Mouse (Mus musculus) forebrain, embryonic 13.5 days (tissue): ENCODE results near the gene Galnt14. TPM values are rescaled to one million over a fixed set of nuclear protein-coding genes. Genes with fewer than 3 reads are reported as not detected.

Experiments
- ATAC-seq: fragments of 200-750 bp; cut with Nextera tagmentation; 2 replicates; pipeline ENCODE4 v1.8.0; 2017
- H3K27ac ChIP-seq: fragments of 300-500 bp; sonication (generic); 2 replicates; pipeline ENCODE4 v1.5.1; 2015; ENCODE audit warnings: inconsistent platforms, mild to moderate bottlenecking, moderate library complexity
- H3K27me3 ChIP-seq: fragments of 300-500 bp; sonication (generic); 2 replicates; pipeline ENCODE4 v1.6.1; 2015; ENCODE audit warnings: mild to moderate bottlenecking, inconsistent platforms
- H3K36me3 ChIP-seq: fragments of 300-500 bp; sonication (generic); 2 replicates; pipeline ENCODE4 v1.6.1; 2015; ENCODE audit warnings: mild to moderate bottlenecking, inconsistent platforms; ENCODE audit not compliant: poor library complexity, severe bottlenecking
- H3K4me1 ChIP-seq: fragments of 300-500 bp; sonication (generic); 2 replicates; pipeline ENCODE4 v1.6.1; 2015; ENCODE audit warnings: inconsistent platforms
- H3K4me2 ChIP-seq: fragments of 300-500 bp; sonication (generic); 2 replicates; pipeline ENCODE4 v1.6.1; 2015; ENCODE audit warnings: inconsistent platforms, mild to moderate bottlenecking, moderate library complexity
- H3K4me3 ChIP-seq: fragments of 300-500 bp; sonication (generic); 2 replicates; pipeline ENCODE4 v1.5.1; 2015; ENCODE audit warnings: mild to moderate bottlenecking, inconsistent platforms
- H3K9ac ChIP-seq: fragments of 300-500 bp; sonication (generic); 2 replicates; pipeline ENCODE4 v1.6.1; 2015; ENCODE audit warnings: mild to moderate bottlenecking, inconsistent platforms
- H3K9me3 ChIP-seq: fragments of 300-500 bp; sonication (generic); replicated peaks from 2 replicates; pipeline ENCODE4 v1.6.1; 2016; ENCODE audit warnings: inconsistent platforms
- WGBS: fragments of 180-500 bp; shearing (Covaris S2); methylation state at CpG from one replicate; pipeline ENCODE4 v1.1.7; 2015; 5-methylcytosine and 5-hydroxymethylcytosine counted together
- polyA plus RNA-seq: library from polyadenylated mRNA; unstranded; fragments of >200 nt; fragmentation: Nextera tagmentation; extraction: Ambion mirVana; gene quantifications from 2 replicates; pipeline ENCODE4 v1.2.1, GENCODE M21; 2015

Gene Galnt14
- polyA plus RNA-seq, 1 experiment from 2014 or later = 6.4 TPM

GRCm38 (mm10) chr17:73602552-73603478 lies 107.4 kb downstream of the Galnt14 start:
- 67% methylated on average over 5 of the region's 5 CpGs for WGBS
- H3K9me3 ChIP-seq = no peaks in the 10 kb centered on the region
- ATAC-seq = no peak
- H3K9ac ChIP-seq = no peak overlapping the region
- H3K27me3 ChIP-seq = no peaks in the 10 kb centered on the region
- no peak overlapping the region for H3K4me2 ChIP-seq
- peaks cover 7% of the 10 kb centered on the region; the same call in 1 of the 2 replicates for H3K4me1 ChIP-seq
- no peak overlapping the region for H3K4me3 ChIP-seq
- no peaks in the 10 kb centered on the region for H3K36me3 ChIP-seq
- no peak overlapping the region for H3K27ac ChIP-seq

GRCm38 (mm10) chr17:73599923-73600322 lies 110.3 kb downstream of the Galnt14 start:
- Histone ChIP-seq H3K27ac (no peak overlapping the region), H3K27me3 (no peaks in the 10 kb centered on the region), H3K4me1 (peaks cover 14% of the 10 kb centered on the region; the same call in 1 of the 2 replicates), H3K36me3 (no peaks in the 10 kb centered on the region), H3K4me3 (no peak overlapping the region), H3K4me2 (no peak overlapping the region), H3K9ac (no peak overlapping the region), H3K9me3 (no peaks in the 10 kb centered on the region)
- 78% methylated on average over 6 of the region's 6 CpGs for WGBS
- no peak for ATAC-seq

- ATAC-seq = no peak
Measured at GRCm38 (mm10) chr17:73592081-73592480, 118.2 kb downstream of the Galnt14 start.

GRCm38 (mm10) chr17:73587573-73587972 lies 122.7 kb downstream of the Galnt14 start:
- Histone ChIP-seq H3K27ac (no peak overlapping the region), H3K4me2 (no peak overlapping the region), H3K36me3 (no peaks in the 10 kb centered on the region), H3K27me3 (no peaks in the 10 kb centered on the region), H3K4me3 (no peak overlapping the region), H3K4me1 (0 out of 2 replicates have a peak, but pooled peaks cover 6% of the 10 kb centered on the region), H3K9ac (no peak overlapping the region), H3K9me3 (no peaks in the 10 kb centered on the region)
- WGBS = 53% methylated on average over 6 of the region's 6 CpGs
- peak; percentile 62; the same call in 1 of the 2 replicates for ATAC-seq

More at GRCm38 (mm10) chr17:73592081-73592480, 118.2 kb downstream of the Galnt14 start:
- Histone ChIP-seq H3K4me3 (no peak overlapping the region), H3K4me2 (no peak overlapping the region), H3K4me1 (0 out of 2 replicates have a peak, but pooled peaks cover 10% of the 10 kb centered on the region), H3K36me3 (no peaks in the 10 kb centered on the region), H3K9ac (no peak overlapping the region), H3K27ac (no peak overlapping the region), H3K9me3 (no peaks in the 10 kb centered on the region), H3K27me3 (no peaks in the 10 kb centered on the region)
- 66% methylated on average over 2 of the region's 2 CpGs for WGBS

GRCm38 (mm10) chr17:73574186-73574585 lies 136.1 kb downstream of the Galnt14 start:
- no peak for ATAC-seq
- H3K4me2 ChIP-seq = no peak overlapping the region
- H3K4me3 ChIP-seq = no peak overlapping the region
- no peaks in the 10 kb centered on the region for H3K27me3 ChIP-seq
- H3K4me1 ChIP-seq = peaks cover 4% of the 10 kb centered on the region; the same call in 1 of the 2 replicates
- H3K9me3 ChIP-seq = no peaks in the 10 kb centered on the region
- no peak overlapping the region for H3K9ac ChIP-seq
- WGBS = 62% methylated on average over 1 of the region's 1 CpGs
- no peaks in the 10 kb centered on the region for H3K36me3 ChIP-seq
- no peak overlapping the region for H3K27ac ChIP-seq

- no peaks in the 10 kb centered on the region for H3K9me3 ChIP-seq
- no peak overlapping the region for H3K27ac ChIP-seq
- H3K4me3 ChIP-seq = no peak overlapping the region
- H3K9ac ChIP-seq = no peak overlapping the region
- H3K4me1 ChIP-seq = peaks cover 4% of the 10 kb centered on the region; the same call in 1 of the 2 replicates
- H3K4me2 ChIP-seq = no peak overlapping the region
- 86% methylated on average over 5 of the region's 5 CpGs for WGBS
- no peaks in the 10 kb centered on the region for H3K27me3 ChIP-seq
- no peaks in the 10 kb centered on the region for H3K36me3 ChIP-seq
- ATAC-seq = no peak
Measured at GRCm38 (mm10) chr17:73572881-73573280, 137.4 kb downstream of the Galnt14 start.

- no peaks in the 10 kb centered on the region for H3K9me3 ChIP-seq
- H3K4me3 ChIP-seq = no peak overlapping the region
- peaks cover 4% of the 10 kb centered on the region; the same call in 1 of the 2 replicates for H3K4me1 ChIP-seq
- 85% methylated on average over 5 of the region's 5 CpGs for WGBS
- H3K27me3 ChIP-seq = no peaks in the 10 kb centered on the region
- no peak overlapping the region for H3K27ac ChIP-seq
- ATAC-seq = no peak
- H3K36me3 ChIP-seq = no peaks in the 10 kb centered on the region
- H3K4me2 ChIP-seq = no peak overlapping the region
- H3K9ac ChIP-seq = no peak overlapping the region
Measured at GRCm38 (mm10) chr17:73572440-73572839, 137.8 kb downstream of the Galnt14 start.

- Histone ChIP-seq H3K36me3 (no peaks in the 10 kb centered on the region), H3K9ac (no peak overlapping the region), H3K9me3 (no peaks in the 10 kb centered on the region), H3K27ac (no peak overlapping the region), H3K4me3 (no peak overlapping the region), H3K4me1 (peaks cover 4% of the 10 kb centered on the region; the same call in 1 of the 2 replicates), H3K27me3 (no peaks in the 10 kb centered on the region), H3K4me2 (no peak overlapping the region)
- WGBS = 76% methylated on average over 4 of the region's 4 CpGs
- no peak for ATAC-seq
Measured at GRCm38 (mm10) chr17:73571961-73572360, 138.3 kb downstream of the Galnt14 start.

- no peak overlapping the region for H3K9ac ChIP-seq
- no peak overlapping the region for H3K4me3 ChIP-seq
- H3K4me1 ChIP-seq = no peaks in the 10 kb centered on the region
- 77% methylated on average over 9 of the region's 9 CpGs for WGBS
- H3K4me2 ChIP-seq = no peak overlapping the region
- no peaks in the 10 kb centered on the region for H3K9me3 ChIP-seq
- H3K27me3 ChIP-seq = no peaks in the 10 kb centered on the region
- no peaks in the 10 kb centered on the region for H3K36me3 ChIP-seq
- H3K27ac ChIP-seq = no peak overlapping the region
- ATAC-seq = no peak
Measured at GRCm38 (mm10) chr17:73568204-73568603, 142.0 kb downstream of the Galnt14 start.

- H3K4me1 ChIP-seq = no peaks in the 10 kb centered on the region
- no peak overlapping the region for H3K4me2 ChIP-seq
- H3K36me3 ChIP-seq = no peaks in the 10 kb centered on the region
- no peaks in the 10 kb centered on the region for H3K9me3 ChIP-seq
- no peak overlapping the region for H3K9ac ChIP-seq
- WGBS = 83% methylated on average over 3 of the region's 3 CpGs
- H3K4me3 ChIP-seq = no peak overlapping the region
- no peak for ATAC-seq
- no peaks in the 10 kb centered on the region for H3K27me3 ChIP-seq
- no peak overlapping the region for H3K27ac ChIP-seq
Measured at GRCm38 (mm10) chr17:73561149-73561548, 149.1 kb downstream of the Galnt14 start.

GRCm38 (mm10) chr17:73560208-73560784 lies 150.0 kb downstream of the Galnt14 start:
- Histone ChIP-seq H3K9me3 (no peaks in the 10 kb centered on the region), H3K9ac (no peak overlapping the region), H3K36me3 (no peaks in the 10 kb centered on the region), H3K4me3 (no peak overlapping the region), H3K27me3 (no peaks in the 10 kb centered on the region), H3K4me1 (no peaks in the 10 kb centered on the region), H3K4me2 (no peak overlapping the region), H3K27ac (no peak overlapping the region)
- ATAC-seq = peak; percentile 45; the same call in 1 of the 2 replicates
- WGBS = 81% methylated on average over 5 of the region's 5 CpGs

GRCm38 (mm10) chr17:73559498-73559897 lies 150.8 kb downstream of the Galnt14 start:
- H3K4me1 ChIP-seq = no peaks in the 10 kb centered on the region
- H3K27me3 ChIP-seq = no peaks in the 10 kb centered on the region
- H3K36me3 ChIP-seq = no peaks in the 10 kb centered on the region
- no peak overlapping the region for H3K4me3 ChIP-seq
- no peak for ATAC-seq
- H3K27ac ChIP-seq = no peak overlapping the region
- H3K9me3 ChIP-seq = no peaks in the 10 kb centered on the region
- H3K9ac ChIP-seq = no peak overlapping the region
- WGBS = 84% methylated on average over 4 of the region's 4 CpGs
- H3K4me2 ChIP-seq = no peak overlapping the region
